Mouse (Mus musculus): ENCODE data around the gene Cdk11b. TPM values are rescaled to one million over a fixed set of nuclear protein-coding genes. Genes with fewer than 3 reads are reported as not detected.
A peak's percentile ranks its signal among the peaks of the same experiment; 100 is the strongest.

Cdk11b gene
- 145 TPM in 1 of 2 replicates, not detected in the other for polyA plus RNA-seq (2012; ENCODE audit: insufficient read depth, insufficient read length, low replicate concordance, missing spikeins)

DNA sequence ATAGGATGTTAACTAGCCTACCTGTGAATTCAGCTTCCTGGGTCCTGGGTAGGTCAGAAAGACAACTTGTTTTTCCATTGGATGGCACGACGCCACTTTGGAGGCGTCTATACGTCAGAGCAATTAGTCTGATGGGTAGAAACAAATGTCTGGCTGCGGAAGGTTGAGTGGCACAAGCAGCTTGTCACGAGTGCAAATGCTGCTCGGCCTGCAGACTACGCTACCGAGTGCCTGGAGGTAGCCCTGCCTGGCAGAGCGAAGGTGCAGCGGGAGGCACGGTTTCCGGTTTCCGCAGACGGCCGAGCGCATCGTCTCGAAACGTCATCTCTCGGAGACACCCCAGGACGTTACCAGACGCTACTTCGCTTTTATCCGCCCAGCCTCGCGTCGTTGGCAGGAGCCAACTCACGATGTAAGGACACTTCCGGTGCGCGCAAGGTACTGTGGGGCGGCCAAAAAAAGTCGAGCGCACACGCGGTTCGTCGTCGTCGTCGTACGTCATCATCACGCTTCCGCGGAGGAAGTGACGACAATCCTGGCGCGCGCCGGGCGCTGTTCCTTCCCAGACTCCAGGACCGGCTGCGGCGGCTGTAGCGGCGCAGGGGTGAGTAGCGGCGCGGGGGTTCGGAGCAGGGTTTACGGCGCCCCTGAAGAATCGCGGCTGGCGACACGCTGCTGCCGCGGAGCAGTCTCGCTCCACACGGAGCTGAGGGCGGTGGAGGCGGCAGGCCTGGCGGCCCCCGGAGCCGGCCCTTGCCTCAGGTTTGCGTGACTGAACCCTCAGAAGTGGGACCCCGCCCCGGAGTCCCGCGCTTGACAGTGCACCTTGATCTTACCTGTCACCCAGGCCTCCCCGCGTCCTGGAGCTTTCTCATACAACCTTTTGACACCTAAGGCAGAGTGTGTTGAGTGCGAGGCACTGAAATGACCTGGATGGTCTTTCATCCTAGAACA, at the start of gene Cdk11b:
Gene Cdk11b (plus strand): TSS at position 517 of the 954 bp plus-strand sequence.
- peak within 1 kb of the TSS; percentile 70 for H3K4me3 ChIP-seq (ENCODE audit: insufficient read depth, low read depth, low read length)
- under 1% methylated on average over 84 of the region's 84 CpGs for WGBS

DNA sequence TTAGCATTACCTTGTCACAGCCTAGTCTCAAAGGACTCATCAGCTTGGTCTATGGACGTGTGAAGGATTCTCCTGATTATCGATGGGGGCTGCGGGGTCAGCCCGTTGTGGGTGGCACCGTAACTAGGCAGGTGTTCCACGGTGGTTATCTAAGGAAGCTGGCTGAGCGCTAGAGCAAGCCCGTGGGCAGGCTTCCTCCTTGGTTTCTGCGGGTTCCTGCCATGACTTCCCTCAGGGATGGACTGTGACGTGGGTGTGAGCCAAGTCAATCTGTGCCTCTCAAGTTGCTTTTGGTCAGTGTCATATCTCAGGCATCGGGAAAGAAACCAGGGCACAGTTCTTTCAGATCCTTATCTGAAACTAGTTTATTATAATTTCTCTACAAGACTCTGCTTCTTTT, 49.7 kb upstream of the Cdk11b start:
- 81% methylated on average over 11 of the region's 11 CpGs for WGBS
- TF ChIP-seq CTCF (IDR thresholded peaks at IDR 0.05; ENCODE audit: insufficient read depth, low read depth, low read length), result no peak
- TF ChIP-seq POLR2A (IDR thresholded peaks at IDR 0.05; ENCODE audit: insufficient read depth, low read depth, low read length), result no peak
- no peak overlapping the region for H3K27ac ChIP-seq (ENCODE audit: insufficient read depth, low read depth, low read length)
- no peak overlapping the region for H3K4me3 ChIP-seq (ENCODE audit: insufficient read depth, low read depth, low read length)
- peaks cover 5% of the 10 kb centered on the region for H3K4me1 ChIP-seq (ENCODE audit: control insufficient read depth, insufficient read depth, low read length)

More for the DNA sequence above, at the start of gene Cdk11b:
- Histone ChIP-seq H3K27ac (ENCODE audit: insufficient read depth, low read depth, low read length) (peak within 1 kb of the TSS; percentile 94), H3K4me1 (ENCODE audit: control insufficient read depth, insufficient read depth, low read length) (no peaks in the 10 kb centered on the region)
- peak; percentile 67 for TF ChIP-seq POLR2A (IDR thresholded peaks at IDR 0.05; ENCODE audit: insufficient read depth, low read depth, low read length)
- no peak for TF ChIP-seq CTCF (IDR thresholded peaks at IDR 0.05; ENCODE audit: insufficient read depth, low read depth, low read length)

DNA sequence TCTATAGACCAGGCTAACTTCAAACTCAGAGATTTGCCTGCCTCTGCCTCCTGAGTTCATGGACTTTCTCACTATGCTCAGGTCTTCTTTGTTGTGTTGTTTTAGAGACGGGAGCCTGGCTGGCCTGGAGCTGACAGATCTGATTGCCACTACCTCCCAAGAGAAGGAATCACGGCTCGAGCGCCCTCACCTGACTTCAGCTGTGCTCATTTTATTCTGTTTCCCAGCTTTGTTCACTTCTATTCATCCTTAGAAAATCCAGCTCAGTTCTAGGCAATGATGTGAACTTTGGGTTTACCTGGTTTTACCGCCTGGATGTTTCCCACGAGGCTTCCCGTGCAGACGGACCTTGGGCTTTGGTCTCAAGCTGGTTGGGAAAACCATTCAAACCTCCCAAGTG, 49.1 kb upstream of the Cdk11b start:
- Histone ChIP-seq H3K27ac (ENCODE audit: insufficient read depth, low read depth, low read length) (no peak overlapping the region), H3K4me3 (ENCODE audit: insufficient read depth, low read depth, low read length) (no peak overlapping the region), H3K4me1 (ENCODE audit: control insufficient read depth, insufficient read depth, low read length) (peaks cover 5% of the 10 kb centered on the region)
- no peak for TF ChIP-seq POLR2A (IDR thresholded peaks at IDR 0.05; ENCODE audit: insufficient read depth, low read depth, low read length)
- no peak for TF ChIP-seq CTCF (IDR thresholded peaks at IDR 0.05; ENCODE audit: insufficient read depth, low read depth, low read length)
- WGBS, result 81% methylated on average over 8 of the region's 8 CpGs

DNA sequence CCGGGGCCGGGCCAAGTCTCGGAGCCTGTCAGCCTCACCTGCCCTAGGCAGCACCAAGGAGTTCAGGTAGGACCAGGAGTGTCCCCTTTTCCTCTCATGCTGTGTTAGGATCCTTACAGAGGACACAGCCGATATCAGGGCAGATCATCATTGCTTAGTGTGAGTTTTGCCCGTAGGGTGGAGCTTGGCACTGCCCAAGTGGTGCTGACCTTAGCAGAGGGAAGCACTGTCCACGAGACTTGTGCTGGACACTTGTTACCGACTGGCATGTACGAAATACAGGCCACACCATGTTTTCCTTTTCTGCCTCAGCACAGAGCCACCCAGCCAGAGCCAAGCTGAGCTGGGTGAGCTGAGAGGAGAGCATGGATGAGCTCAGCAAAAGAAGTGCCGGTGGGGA, 47.5 kb upstream of the Cdk11b start:
- Histone ChIP-seq H3K4me3 (ENCODE audit: insufficient read depth, low read depth, low read length) (no peak overlapping the region), H3K27ac (ENCODE audit: insufficient read depth, low read depth, low read length) (no peak overlapping the region), H3K4me1 (ENCODE audit: control insufficient read depth, insufficient read depth, low read length) (0 out of 2 replicates have a peak, but pooled peaks cover 2% of the 10 kb centered on the region)
- WGBS, result 89% methylated on average over 9 of the region's 9 CpGs
- TF ChIP-seq POLR2A (IDR thresholded peaks at IDR 0.05; ENCODE audit: insufficient read depth, low read depth, low read length) (no peak), CTCF (IDR thresholded peaks at IDR 0.05; ENCODE audit: insufficient read depth, low read depth, low read length) (no peak)

DNA sequence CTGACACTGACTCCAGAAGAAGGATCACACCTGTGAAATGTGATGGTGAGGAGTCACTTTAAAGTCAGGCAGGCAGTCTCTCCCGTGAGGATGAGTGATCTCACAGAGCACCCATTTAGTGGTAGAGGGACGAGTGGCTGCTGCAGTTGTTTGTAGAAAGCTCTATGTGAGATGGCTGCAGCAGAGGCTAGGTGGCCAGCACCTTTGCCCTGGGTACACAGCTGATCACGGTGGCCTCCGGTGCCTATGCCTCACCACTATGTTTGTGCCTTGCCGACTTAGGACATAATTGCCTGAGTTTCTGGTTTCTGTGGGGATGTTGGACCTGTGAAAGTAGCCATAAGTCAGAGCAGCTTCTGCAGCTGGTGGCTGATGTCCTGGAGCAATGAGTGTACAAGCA, 46.9 kb upstream of the Cdk11b start:
- Histone ChIP-seq H3K4me1 (ENCODE audit: control insufficient read depth, insufficient read depth, low read length) (0 out of 2 replicates have a peak, but pooled peaks cover 2% of the 10 kb centered on the region), H3K4me3 (ENCODE audit: insufficient read depth, low read depth, low read length) (no peak overlapping the region), H3K27ac (ENCODE audit: insufficient read depth, low read depth, low read length) (no peak overlapping the region)
- TF ChIP-seq POLR2A (IDR thresholded peaks at IDR 0.05; ENCODE audit: insufficient read depth, low read depth, low read length) (no peak), CTCF (IDR thresholded peaks at IDR 0.05; ENCODE audit: insufficient read depth, low read depth, low read length) (no peak)
- 87% methylated on average over 5 of the region's 5 CpGs for WGBS

DNA sequence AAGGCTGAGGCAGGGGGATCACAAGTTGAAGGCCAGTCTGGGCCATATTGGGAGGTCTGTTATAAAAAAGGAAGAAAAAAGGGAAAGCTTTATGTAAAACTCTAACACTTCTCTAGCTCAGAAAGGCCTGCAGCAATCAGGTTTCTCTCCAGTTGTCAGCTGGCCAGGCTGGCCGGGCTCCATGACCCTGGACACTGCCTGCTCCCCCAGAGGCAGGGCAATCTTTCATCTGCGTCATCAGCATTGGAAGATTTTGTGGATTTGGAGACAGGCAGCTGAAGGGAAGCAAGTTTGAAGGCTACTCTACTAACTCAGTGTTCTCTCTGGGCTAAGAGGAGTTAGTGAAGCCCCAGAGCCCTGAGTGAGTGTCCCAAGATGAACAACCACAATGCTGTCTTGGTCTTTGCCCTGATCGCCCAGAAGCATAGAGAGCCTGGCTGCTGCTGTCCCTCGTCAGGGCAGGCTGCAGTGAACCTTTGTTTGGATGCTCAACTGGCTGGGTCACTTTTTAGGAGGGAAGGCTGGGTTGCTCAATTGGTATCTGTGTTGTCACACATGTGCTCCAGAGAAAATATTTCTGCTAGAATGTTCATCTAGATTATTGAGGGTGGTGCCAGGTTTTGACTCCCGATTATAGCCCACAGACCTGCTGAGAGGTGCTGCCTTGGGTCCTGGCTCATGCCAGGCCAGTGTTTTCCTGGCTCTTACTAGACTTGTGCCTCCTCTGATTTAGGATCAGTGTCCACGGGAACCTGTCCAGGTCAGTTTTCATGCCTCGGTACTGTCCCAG, 46.1 kb upstream of the Cdk11b start:
- H3K4me3 ChIP-seq (ENCODE audit: insufficient read depth, low read depth, low read length), result no peak overlapping the region
- 79% methylated on average over 7 of the region's 7 CpGs for WGBS
- H3K27ac ChIP-seq (ENCODE audit: insufficient read depth, low read depth, low read length), result no peak overlapping the region
- no peak for TF ChIP-seq CTCF (IDR thresholded peaks at IDR 0.05; ENCODE audit: insufficient read depth, low read depth, low read length)
- TF ChIP-seq POLR2A (IDR thresholded peaks at IDR 0.05; ENCODE audit: insufficient read depth, low read depth, low read length), result no peak
- no peaks in the 10 kb centered on the region for H3K4me1 ChIP-seq (ENCODE audit: control insufficient read depth, insufficient read depth, low read length)

- no peaks in the 10 kb centered on the region for H3K4me1 ChIP-seq (ENCODE audit: control insufficient read depth, insufficient read depth, low read length)
- 9% methylated on average over 1 of the region's 1 CpGs for WGBS
- TF ChIP-seq POLR2A (IDR thresholded peaks at IDR 0.05; ENCODE audit: insufficient read depth, low read depth, low read length) (no peak), CTCF (IDR thresholded peaks at IDR 0.05; ENCODE audit: insufficient read depth, low read depth, low read length) (peak; percentile 70)
- no peak overlapping the region for H3K4me3 ChIP-seq (ENCODE audit: insufficient read depth, low read depth, low read length)
- H3K27ac ChIP-seq (ENCODE audit: insufficient read depth, low read depth, low read length), result no peak overlapping the region
Observed at GRCm38 (mm10) chr4:155580420-155580819, 44.2 kb upstream of the Cdk11b start.

- H3K4me3 ChIP-seq (ENCODE audit: insufficient read depth, low read depth, low read length), result no peak overlapping the region
- WGBS, result 88% methylated on average over 6 of the region's 6 CpGs
- H3K4me1 ChIP-seq (ENCODE audit: control insufficient read depth, insufficient read depth, low read length), result no peaks in the 10 kb centered on the region
- TF ChIP-seq POLR2A (IDR thresholded peaks at IDR 0.05; ENCODE audit: insufficient read depth, low read depth, low read length) (no peak), CTCF (IDR thresholded peaks at IDR 0.05; ENCODE audit: insufficient read depth, low read depth, low read length) (no peak)
- H3K27ac ChIP-seq (ENCODE audit: insufficient read depth, low read depth, low read length), result no peak overlapping the region
Observed at GRCm38 (mm10) chr4:155582279-155582905, 42.3 kb upstream of the Cdk11b start.

Data from olfactory bulb, adult 2 months (tissue).